Mouse (Mus musculus): ENCODE data around the gene Dvl2.

Dvl2 gene

DNA sequence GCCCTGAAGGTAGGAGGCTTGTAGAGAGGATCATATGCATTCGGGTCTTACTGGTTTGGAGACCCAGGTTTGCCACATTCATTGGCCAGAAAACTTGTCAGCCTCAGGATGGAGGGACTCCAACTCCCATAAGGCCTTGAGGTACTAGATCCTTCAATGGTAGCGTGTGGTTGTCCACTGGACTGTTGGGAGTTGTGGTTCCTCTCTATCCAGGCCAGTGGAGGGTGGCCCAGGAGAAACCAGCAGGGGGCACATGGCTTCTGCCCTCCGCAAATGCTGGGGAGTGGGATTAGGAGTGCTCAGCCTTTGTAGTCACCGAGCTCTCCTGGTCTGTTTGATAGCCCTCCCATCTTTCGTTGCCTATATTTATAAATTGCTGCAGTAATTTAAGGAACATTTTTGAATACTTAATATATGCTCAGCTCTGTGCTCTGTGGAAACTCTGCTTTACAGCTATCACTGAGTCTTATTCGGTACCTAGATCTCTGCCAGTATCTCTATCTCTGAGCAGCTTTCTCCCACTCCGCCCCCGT is 20.4 kb downstream of the Dvl2 start:
- in situ Hi-C loops (cut with MboI; ENCODE audit: low pct_unique_long_range_greater_than_20kb in 1 of 2, low sequenced_read_pairs in 2 of 2, unreplicated experiment in 1 of 2) = no loop called here

GRCm38 (mm10) chr11:70021264-70022132 is 21.1 kb downstream of the Dvl2 start:
- in situ Hi-C loops (cut with MboI; ENCODE audit: low pct_unique_long_range_greater_than_20kb in 1 of 2, low sequenced_read_pairs in 2 of 2, unreplicated experiment in 1 of 2) = no loop called here

DNA sequence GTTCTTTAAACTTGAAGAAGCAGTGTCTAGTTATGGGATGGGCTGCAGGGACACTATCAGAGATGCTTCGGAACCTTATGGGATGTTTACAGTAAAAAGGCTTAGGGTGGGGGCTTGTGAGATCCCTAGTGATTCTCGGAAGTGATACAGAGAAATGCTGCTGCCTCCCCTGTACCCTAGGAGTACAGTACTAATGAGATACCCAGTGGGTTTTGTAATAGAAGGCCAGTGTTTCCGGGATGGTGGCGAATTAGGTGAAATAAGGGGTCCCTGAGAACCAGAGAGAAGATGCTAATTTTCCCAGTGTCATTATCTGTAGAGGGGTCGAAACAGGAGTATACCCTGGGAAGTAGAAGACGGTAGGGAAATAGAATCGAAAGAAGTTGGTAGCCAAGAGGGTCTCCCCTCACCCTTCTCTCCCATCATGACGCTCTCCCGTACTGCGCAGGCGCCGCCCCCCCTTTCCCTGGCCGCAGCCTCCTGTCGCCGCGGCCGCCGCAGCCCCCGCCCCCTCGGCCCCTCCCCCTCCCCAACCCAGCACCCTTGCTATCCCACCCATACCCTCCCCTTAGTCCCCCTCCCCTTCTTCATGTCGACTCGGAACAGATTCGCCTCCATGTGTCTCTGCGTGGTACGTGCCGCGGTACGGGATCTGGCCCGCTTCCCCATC is 23.2 kb downstream of the Dvl2 start:
- in situ Hi-C loops (cut with MboI; ENCODE audit: low pct_unique_long_range_greater_than_20kb in 1 of 2, low sequenced_read_pairs in 2 of 2, unreplicated experiment in 1 of 2) = no loop called here

GRCm38 (mm10) chr11:70024151-70024514 is 23.7 kb downstream of the Dvl2 start:
- in situ Hi-C loops (cut with MboI; ENCODE audit: low pct_unique_long_range_greater_than_20kb in 1 of 2, low sequenced_read_pairs in 2 of 2, unreplicated experiment in 1 of 2) = no loop called here

GRCm38 (mm10) chr11:70026689-70027088 is 26.3 kb downstream of the Dvl2 start:
- in situ Hi-C loops (cut with MboI; ENCODE audit: low pct_unique_long_range_greater_than_20kb in 1 of 2, low sequenced_read_pairs in 2 of 2, unreplicated experiment in 1 of 2) = no loop called here

DNA sequence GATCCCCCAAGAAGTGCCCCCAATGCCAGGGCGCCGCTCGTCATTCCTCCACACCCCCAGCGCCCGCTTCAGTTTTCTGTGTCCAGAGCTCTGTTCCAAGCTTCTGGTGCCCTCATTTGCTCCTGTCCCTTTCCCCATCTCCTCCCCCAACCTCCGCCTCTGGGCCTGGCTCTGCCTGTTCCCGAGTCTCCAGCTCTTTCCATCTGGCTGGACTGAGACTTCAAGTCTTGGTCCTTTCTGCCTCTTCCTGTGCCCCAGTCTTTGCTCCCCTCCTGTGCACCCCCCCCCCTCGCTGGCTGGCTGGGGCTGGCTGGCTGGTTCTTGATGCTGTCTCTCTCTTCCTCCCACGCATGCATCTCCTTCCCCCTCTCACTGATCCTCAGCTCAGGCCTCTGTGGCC is 27.0 kb downstream of the Dvl2 start:
- in situ Hi-C loops (cut with MboI; ENCODE audit: low pct_unique_long_range_greater_than_20kb in 1 of 2, low sequenced_read_pairs in 2 of 2, unreplicated experiment in 1 of 2) = no loop called here

GRCm38 (mm10) chr11:70028401-70029129 is 28.2 kb downstream of the Dvl2 start:
- in situ Hi-C loops (cut with MboI; ENCODE audit: low pct_unique_long_range_greater_than_20kb in 1 of 2, low sequenced_read_pairs in 2 of 2, unreplicated experiment in 1 of 2) = no loop called here

GRCm38 (mm10) chr11:70029130-70029801 is 28.9 kb downstream of the Dvl2 start:
- in situ Hi-C loops (cut with MboI; ENCODE audit: low pct_unique_long_range_greater_than_20kb in 1 of 2, low sequenced_read_pairs in 2 of 2, unreplicated experiment in 1 of 2) = no loop called here

DNA sequence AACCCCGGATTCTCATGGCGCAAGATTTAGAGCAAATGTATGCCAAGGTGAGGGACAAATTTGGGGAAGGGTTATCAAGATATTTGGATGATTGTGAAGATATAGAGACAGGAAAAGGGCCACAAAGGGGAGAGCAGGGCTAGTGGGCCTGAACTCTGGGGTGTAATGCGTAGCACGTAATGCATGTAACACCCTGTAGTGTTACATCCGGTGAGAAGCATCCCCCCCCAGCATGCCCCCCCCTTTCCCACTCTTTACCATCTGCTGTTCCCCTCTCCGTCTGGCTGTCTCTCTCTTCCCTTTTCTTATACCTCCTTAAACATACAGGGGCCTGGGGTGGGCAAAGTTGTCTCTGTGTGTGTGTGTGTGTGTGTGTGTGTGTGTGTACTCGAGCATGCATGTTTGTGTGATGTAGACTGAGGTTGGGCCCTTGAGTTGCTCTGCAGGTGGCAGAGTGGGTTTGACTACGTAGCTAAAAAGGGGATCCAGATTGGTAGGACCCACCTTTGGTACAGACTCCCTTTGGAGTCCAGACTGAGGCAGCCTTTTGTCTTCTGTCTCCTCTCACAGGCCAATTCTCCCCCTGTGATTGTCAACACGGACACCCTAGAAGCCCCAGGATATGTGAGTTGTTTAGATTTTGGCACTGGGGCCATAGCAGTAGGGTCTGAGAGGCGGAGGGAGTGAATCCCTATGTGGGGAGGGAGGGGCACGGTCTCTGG is 29.6 kb downstream of the Dvl2 start:
- in situ Hi-C loops (cut with MboI; ENCODE audit: low pct_unique_long_range_greater_than_20kb in 1 of 2, low sequenced_read_pairs in 2 of 2, unreplicated experiment in 1 of 2) = no loop called here

- in situ Hi-C loops (cut with MboI; ENCODE audit: low pct_unique_long_range_greater_than_20kb in 1 of 2, low sequenced_read_pairs in 2 of 2, unreplicated experiment in 1 of 2) = no loop called here
Observed at GRCm38 (mm10) chr11:70030651-70031320, 30.4 kb downstream of the Dvl2 start.

GRCm38 (mm10) chr11:70031321-70031670 is 30.9 kb downstream of the Dvl2 start:
- in situ Hi-C loops (cut with MboI; ENCODE audit: low pct_unique_long_range_greater_than_20kb in 1 of 2, low sequenced_read_pairs in 2 of 2, unreplicated experiment in 1 of 2) = no loop called here

DNA sequence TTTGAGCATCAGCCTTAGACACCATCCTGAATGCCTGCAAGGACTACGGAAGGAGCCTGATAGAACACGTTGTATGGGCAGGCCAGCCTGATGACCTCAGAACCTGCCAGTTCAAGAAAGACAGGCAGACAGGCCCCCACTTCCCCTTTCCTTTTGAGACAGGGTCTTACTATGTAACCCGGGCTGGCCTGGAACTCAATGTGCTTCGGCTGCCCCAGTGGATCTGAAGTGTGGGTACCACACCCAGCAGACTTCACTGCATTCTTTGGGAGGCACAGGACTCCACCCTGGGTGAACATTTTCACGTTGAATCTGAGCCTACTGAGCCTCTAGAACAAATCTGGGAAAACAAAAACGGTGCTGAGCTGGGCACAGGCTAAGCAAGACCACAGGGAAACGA is 37.8 kb downstream of the Dvl2 start:
- in situ Hi-C loops (cut with MboI; ENCODE audit: low pct_unique_long_range_greater_than_20kb in 1 of 2, low sequenced_read_pairs in 2 of 2, unreplicated experiment in 1 of 2) = no loop called here

DNA sequence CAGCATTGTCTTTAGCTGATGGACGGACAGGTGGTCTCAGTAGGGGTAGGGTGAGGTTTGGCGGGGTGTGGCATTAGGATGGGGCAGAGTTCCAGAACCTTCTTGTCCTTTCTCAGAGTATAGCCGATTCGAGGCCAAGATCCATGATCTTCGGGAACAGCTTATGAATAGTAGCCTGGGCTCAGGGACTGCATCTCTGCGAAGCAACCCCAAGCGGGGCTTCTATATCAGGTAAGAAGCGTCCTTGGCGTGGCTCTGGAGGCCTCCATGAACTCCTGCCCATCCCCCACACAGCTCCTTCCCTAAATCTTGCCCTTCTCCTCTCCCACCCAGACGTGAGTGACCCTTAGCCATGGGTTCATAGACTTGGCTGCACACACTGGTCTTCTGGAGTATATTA is 39.2 kb downstream of the Dvl2 start:
- in situ Hi-C loops (cut with MboI; ENCODE audit: low pct_unique_long_range_greater_than_20kb in 1 of 2, low sequenced_read_pairs in 2 of 2, unreplicated experiment in 1 of 2) = no loop called here

DNA sequence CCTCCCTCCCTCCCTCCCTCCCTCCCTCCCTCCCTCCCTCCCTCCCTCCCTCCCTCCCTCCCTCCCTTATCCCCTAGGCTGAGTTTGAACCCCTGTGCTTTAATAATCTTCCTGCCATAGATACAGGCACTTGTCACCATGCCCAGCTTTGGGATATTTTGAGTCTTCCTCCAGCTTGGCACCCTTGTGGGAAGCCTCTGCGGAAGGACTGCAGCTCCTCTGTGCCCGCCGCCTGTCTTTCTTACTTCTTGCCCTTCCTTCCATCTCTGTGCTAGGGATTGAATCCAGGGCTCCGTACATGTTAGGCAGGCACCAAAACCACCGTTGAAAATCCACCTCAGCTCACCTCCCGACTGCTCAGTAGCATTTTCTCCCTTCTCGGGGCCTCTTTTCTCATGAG is 39.8 kb downstream of the Dvl2 start:
- in situ Hi-C loops (cut with MboI; ENCODE audit: low pct_unique_long_range_greater_than_20kb in 1 of 2, low sequenced_read_pairs in 2 of 2, unreplicated experiment in 1 of 2) = no loop called here

DNA sequence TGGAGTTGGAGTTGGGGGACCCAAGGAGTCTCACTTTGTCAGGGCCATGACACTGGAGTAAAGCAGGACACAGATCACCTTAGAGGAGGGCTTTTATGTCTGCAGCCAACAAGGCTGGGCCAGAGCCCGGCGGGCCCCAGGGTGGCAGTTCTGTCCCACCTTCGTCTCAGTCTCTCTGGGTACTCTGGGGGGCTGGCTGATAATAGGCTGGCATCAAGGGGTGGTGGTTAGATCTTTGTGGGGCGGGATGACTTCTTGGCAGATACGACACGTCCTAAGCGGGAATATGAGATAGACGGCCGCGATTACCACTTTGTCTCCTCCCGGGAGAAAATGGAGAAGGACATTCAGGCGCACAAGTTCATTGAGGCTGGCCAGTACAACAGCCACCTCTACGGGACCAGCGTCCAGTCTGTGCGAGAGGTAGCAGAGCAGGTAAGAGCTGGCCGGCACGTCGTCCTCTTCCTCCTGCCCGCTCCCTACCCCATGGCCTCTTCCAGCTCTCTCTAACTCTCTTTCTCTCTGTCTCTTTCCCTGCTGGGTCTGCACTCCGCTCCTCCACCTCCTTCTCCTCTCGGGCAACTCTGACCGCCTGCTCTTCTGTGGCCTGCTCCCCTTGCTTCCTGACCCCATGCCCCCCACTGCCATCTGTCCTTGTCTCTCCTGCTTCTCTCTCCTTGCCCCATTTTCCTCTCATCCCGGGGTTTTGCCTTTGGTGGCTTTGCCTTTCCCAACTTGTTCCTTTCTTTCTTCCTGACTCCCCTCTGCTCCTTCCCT is 42.1 kb downstream of the Dvl2 start:
- in situ Hi-C loops (cut with MboI; ENCODE audit: low pct_unique_long_range_greater_than_20kb in 1 of 2, low sequenced_read_pairs in 2 of 2, unreplicated experiment in 1 of 2) = no loop called here

GRCm38 (mm10) chr11:70043665-70044064 is 43.3 kb downstream of the Dvl2 start:
- in situ Hi-C loops (cut with MboI; ENCODE audit: low pct_unique_long_range_greater_than_20kb in 1 of 2, low sequenced_read_pairs in 2 of 2, unreplicated experiment in 1 of 2) = no loop called here

- in situ Hi-C loops (cut with MboI; ENCODE audit: low pct_unique_long_range_greater_than_20kb in 1 of 2, low sequenced_read_pairs in 2 of 2, unreplicated experiment in 1 of 2) = no loop called here
Observed at GRCm38 (mm10) chr11:70045435-70045834, 45.0 kb downstream of the Dvl2 start.

Data from mouse embryonic stem cell (cell line).